Mouse (Mus musculus) neural tube, embryonic 11.5 days (tissue): ENCODE data around the gene Ap3b2. TPM values are rescaled to one million over a fixed set of nuclear protein-coding genes. Genes with fewer than 3 reads are reported as not detected.
A peak's percentile ranks its signal among the peaks of the same experiment; 100 is the strongest.

Source experiments
- ATAC-seq: fragments of 200-750 bp; cut with Nextera tagmentation; 2 replicates; pipeline ENCODE4 v1.8.0; 2017; ENCODE audit warnings: moderate number of reproducible peaks, mild to moderate bottlenecking, moderate TSS enrichment, moderate library complexity; ENCODE audit not compliant: insufficient read depth, low FRiP score, low TSS enrichment
- DNase-seq: peaks from one replicate; pipeline ENCODE4 v3.0.0-alpha.2; 2015; ENCODE audit warnings: low spot score
- H3K27ac ChIP-seq: fragments of 300-500 bp; sonication (generic); 2 replicates; pipeline ENCODE4 v1.5.1; 2014; ENCODE audit warnings: low read depth, mild to moderate bottlenecking, low read length
- H3K27me3 ChIP-seq: fragments of 300-500 bp; sonication (generic); 2 replicates; pipeline ENCODE4 v1.6.1; 2014; ENCODE audit warnings: mild to moderate bottlenecking, low read length, mixed read lengths; ENCODE audit not compliant: control insufficient read depth, insufficient read depth
- H3K36me3 ChIP-seq: fragments of 300-500 bp; sonication (generic); 2 replicates; pipeline ENCODE4 v1.6.1; 2014; ENCODE audit warnings: mild to moderate bottlenecking, low read length, moderate library complexity, mixed read lengths; ENCODE audit not compliant: control insufficient read depth, insufficient read depth
- H3K4me1 ChIP-seq: fragments of 300-500 bp; sonication (generic); 2 replicates; pipeline ENCODE4 v1.6.1; 2014; ENCODE audit warnings: low read length, mixed read lengths; ENCODE audit not compliant: control insufficient read depth, insufficient read depth
- H3K4me2 ChIP-seq: fragments of 300-500 bp; sonication (generic); 2 replicates; pipeline ENCODE4 v1.6.1; 2014; ENCODE audit warnings: low read depth, mild to moderate bottlenecking, moderate library complexity
- H3K4me3 ChIP-seq: fragments of 300-500 bp; sonication (generic); 2 replicates; pipeline ENCODE4 v1.5.1; 2014; ENCODE audit warnings: low read depth, low read length
- H3K9ac ChIP-seq: fragments of 300-500 bp; sonication (generic); 2 replicates; pipeline ENCODE4 v1.6.1; 2014; ENCODE audit warnings: mild to moderate bottlenecking, low read length
- H3K9me3 ChIP-seq: fragments of 300-500 bp; sonication (generic); 2 replicates; pipeline ENCODE4 v1.6.1; 2016; ENCODE audit warnings: low read length; ENCODE audit not compliant: control insufficient read depth
- WGBS: fragments of 180-500 bp; shearing (Covaris S2); extraction: QIAGEN DNeasy Blood & Tissue Kit; methylation state at CpG from one replicate; pipeline ENCODE4 v1.1.7; 2014; 5-methylcytosine and 5-hydroxymethylcytosine counted together
- microRNA counts: library from miRNA; unstranded; fragments of <30 nt; microRNA quantifications from one replicate; lab custom pipeline; 2015
- polyA plus RNA-seq: library from polyadenylated mRNA; unstranded; fragments of >200 nt; fragmentation: Nextera tagmentation; extraction: Ambion mirVana; gene quantifications from 2 replicates; pipeline ENCODE4 v1.2.1, GENCODE M21; 2014

Ap3b2 gene
- polyA plus RNA-seq, 1 experiment from 2014 or later = 53.0 TPM

GRCm38 (mm10) chr7:81455155-81455651 lies 38.5 kb downstream of the Ap3b2 start, which contains the start of gene Cpeb1:
Gene Cpeb1, minus strand, starts transcription at chr7:81455465.
- WGBS = under 1% methylated on average over 28 of the region's 28 CpGs
- no peaks in the 10 kb centered on the region for H3K36me3 ChIP-seq
- DNase-seq = peak; percentile 53
- peaks cover 10% of the 10 kb centered on the region; the same call in 1 of the 2 replicates for H3K4me1 ChIP-seq
- no peaks in the 10 kb centered on the region for H3K9me3 ChIP-seq
- peak within 1 kb of the TSS; percentile 29; the same call in 1 of the 2 replicates for H3K9ac ChIP-seq
- peaks cover 52% of the 10 kb centered on the region for H3K27me3 ChIP-seq
- H3K27ac ChIP-seq = no peak within 1 kb of the TSS
- peak within 1 kb of the TSS; percentile 44 for H3K4me3 ChIP-seq
- ATAC-seq = no peak
- H3K4me2 ChIP-seq = peak within 1 kb of the TSS; percentile 83

GRCm38 (mm10) chr7:81454331-81455039 lies 39.2 kb downstream of the Ap3b2 start:
- H3K9ac ChIP-seq = peak overlapping the region; percentile 29; the same call in 1 of the 2 replicates
- DNase-seq (peak; percentile 45), ATAC-seq (peak; percentile 53)
- peaks cover 10% of the 10 kb centered on the region; the same call in 1 of the 2 replicates for H3K4me1 ChIP-seq
- peaks cover 52% of the 10 kb centered on the region for H3K27me3 ChIP-seq
- H3K9me3 ChIP-seq = no peaks in the 10 kb centered on the region
- no peak overlapping the region for H3K27ac ChIP-seq
- 2% methylated on average over 56 of the region's 87 CpGs for WGBS
- H3K4me2 ChIP-seq = peak overlapping the region; percentile 83
- H3K4me3 ChIP-seq = peak overlapping the region; percentile 44
- no peaks in the 10 kb centered on the region for H3K36me3 ChIP-seq

- Histone ChIP-seq H3K4me1 (peaks cover 10% of the 10 kb centered on the region; the same call in 1 of the 2 replicates), H3K4me3 (peak overlapping the region; percentile 44), H3K27me3 (peaks cover 52% of the 10 kb centered on the region), H3K36me3 (no peaks in the 10 kb centered on the region), H3K27ac (no peak overlapping the region), H3K9ac (no peak overlapping the region), H3K4me2 (peak overlapping the region; percentile 83), H3K9me3 (no peaks in the 10 kb centered on the region)
- DNase-seq = peak; percentile 71
- ATAC-seq = peak; percentile 60
- WGBS = 6% methylated on average over 67 of the region's 84 CpGs
These were observed 40.1 kb downstream of the Ap3b2 start for GRCm38 (mm10) chr7:81453443-81454274.

GRCm38 (mm10) chr7:81452971-81453441 lies 40.7 kb downstream of the Ap3b2 start:
- Histone ChIP-seq H3K4me3 (peak overlapping the region; percentile 44; the same call in 1 of the 2 replicates), H3K9ac (no peak overlapping the region), H3K27me3 (peaks cover 52% of the 10 kb centered on the region), H3K4me1 (peaks cover 10% of the 10 kb centered on the region; the same call in 1 of the 2 replicates), H3K36me3 (no peaks in the 10 kb centered on the region), H3K9me3 (no peaks in the 10 kb centered on the region), H3K4me2 (peak overlapping the region; percentile 36), H3K27ac (no peak overlapping the region)
- DNase-seq (peak; percentile 59), ATAC-seq (0 out of 2 replicates have a peak, but pooled peaks have one; percentile 9)
- 5% methylated on average over 21 of the region's 21 CpGs for WGBS

MicroRNA genes within 50 kb of the gene (microRNA counts, 519-probe panel; counts per million panel counts)
- microRNA mmu-miR-1839-3p (lab: Ali Mortazavi, UCI) = 171 counts per million, percentile 57 among the panel's probes with 10 or more counts
- microRNA mmu-miR-1839-5p (lab: Ali Mortazavi, UCI) = 2,955 counts per million, percentile 64 among the panel's probes with 10 or more counts

Other genes starting within 250 kb of the Ap3b2 start
- 1,090 and 1,108 TPM in 2 replicates for gene Rps17, start 148.7 kb downstream of the Ap3b2 start, polyA plus RNA-seq
- gene Cpeb1, start 38.5 kb downstream of the Ap3b2 start, polyA plus RNA-seq = 1.5 and 1.9 TPM in 2 replicates
- gene BC048679, start 4.4 kb upstream of the Ap3b2 start, polyA plus RNA-seq = not detected in 2 replicates
- 0.09 and 0.16 TPM in 2 replicates for gene Fsd2, start 73.0 kb upstream of the Ap3b2 start, polyA plus RNA-seq
- gene Whamm, start 77.3 kb upstream of the Ap3b2 start, polyA plus RNA-seq = 5.4 and 5.8 TPM in 2 replicates
- 18.1 and 18.4 TPM in 2 replicates for gene Homer2, start 213.6 kb upstream of the Ap3b2 start, polyA plus RNA-seq